Mouse (Mus musculus) hindbrain, embryonic 10.5 days (tissue): ENCODE data around the gene Zfp64. TPM values are rescaled to one million over a fixed set of nuclear protein-coding genes. Genes with fewer than 3 reads are reported as not detected.

ENCODE experiments used
- DNase-seq: peaks from one replicate; pipeline ENCODE4 v3.0.0-alpha.2; 2017; ENCODE audit warnings: low spot score
- H3K27ac ChIP-seq: fragments of 300-500 bp; sonication (generic); 2 replicates; pipeline ENCODE4 v1.5.1; 2016; ENCODE audit warnings: mild to moderate bottlenecking, moderate library complexity
- H3K27me3 ChIP-seq: fragments of 300-500 bp; sonication (generic); 2 replicates; pipeline ENCODE4 v1.6.1; 2016; ENCODE audit warnings: mild to moderate bottlenecking; ENCODE audit not compliant: poor library complexity, insufficient read depth, severe bottlenecking
- H3K36me3 ChIP-seq: fragments of 300-500 bp; sonication (generic); 2 replicates; pipeline ENCODE4 v1.6.1; 2016; ENCODE audit warnings: mild to moderate bottlenecking, moderate library complexity
- H3K4me1 ChIP-seq: fragments of 300-500 bp; sonication (generic); replicated peaks from 2 replicates; pipeline ENCODE4 v1.6.1; 2016; ENCODE audit warnings: mild to moderate bottlenecking
- H3K4me3 ChIP-seq: fragments of 300-500 bp; sonication (generic); 2 replicates; pipeline ENCODE4 v1.5.1; 2016; ENCODE audit warnings: mild to moderate bottlenecking, moderate library complexity
- H3K9me3 ChIP-seq: fragments of 300-500 bp; sonication (generic); 2 replicates; pipeline ENCODE4 v1.6.1; 2016; ENCODE audit warnings: mild to moderate bottlenecking, moderate library complexity
- WGBS: fragments of 180-500 bp; shearing (Covaris S2); methylation state at CpG from one replicate; pipeline ENCODE4 v1.1.7; 2016; 5-methylcytosine and 5-hydroxymethylcytosine counted together
- polyA plus RNA-seq: library from polyadenylated mRNA; unstranded; fragments of >200 nt; fragmentation: Nextera tagmentation; extraction: Ambion mirVana; gene quantifications from 2 replicates; pipeline ENCODE4 v1.2.1, GENCODE M21; 2016

Zfp64 gene
- polyA plus RNA-seq, 1 experiment from 2014 or later: 39.9 TPM

DNA sequence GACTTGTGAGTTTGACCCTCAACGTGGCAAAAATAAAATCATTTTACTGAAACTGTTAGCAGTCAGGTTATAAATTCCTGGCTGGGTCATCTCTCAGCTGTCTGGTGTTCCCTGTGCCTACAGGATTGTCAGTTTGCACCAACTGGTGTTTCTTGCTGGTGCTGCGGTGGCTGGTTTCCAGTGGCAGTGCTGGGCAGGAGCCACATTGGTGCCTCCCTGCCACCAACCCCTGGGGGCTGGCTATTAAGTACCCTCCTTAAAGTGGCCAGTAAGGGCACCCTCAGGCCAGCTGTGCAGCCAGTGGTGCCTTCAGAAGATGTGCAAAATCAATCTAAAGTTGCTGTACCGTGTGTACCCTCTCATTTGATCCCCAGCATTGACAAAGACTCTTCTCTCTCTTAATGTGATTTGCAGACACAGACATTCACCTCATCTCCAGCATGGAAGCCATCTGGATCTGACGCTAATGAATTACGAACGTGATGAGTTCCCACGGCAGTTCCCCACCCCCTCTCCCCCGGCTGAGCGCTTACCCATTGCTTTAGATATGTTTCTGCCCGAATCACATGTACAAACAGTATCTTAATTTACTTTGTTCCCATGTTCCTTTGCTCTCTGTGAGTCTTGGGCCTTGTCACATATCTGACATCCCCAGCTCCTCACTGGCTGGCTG is 16.0 kb downstream of the Zfp64 start:
- no peaks in the 10 kb centered on the region for H3K27me3 ChIP-seq
- H3K4me1 ChIP-seq: no peaks in the 10 kb centered on the region
- 88% methylated on average over 10 of the region's 10 CpGs for WGBS
- H3K36me3 ChIP-seq: peaks cover 88% of the 10 kb centered on the region
- DNase-seq: no peak
- H3K4me3 ChIP-seq: no peak overlapping the region
- no peaks in the 10 kb centered on the region for H3K9me3 ChIP-seq
- H3K27ac ChIP-seq: no peak overlapping the region

DNA sequence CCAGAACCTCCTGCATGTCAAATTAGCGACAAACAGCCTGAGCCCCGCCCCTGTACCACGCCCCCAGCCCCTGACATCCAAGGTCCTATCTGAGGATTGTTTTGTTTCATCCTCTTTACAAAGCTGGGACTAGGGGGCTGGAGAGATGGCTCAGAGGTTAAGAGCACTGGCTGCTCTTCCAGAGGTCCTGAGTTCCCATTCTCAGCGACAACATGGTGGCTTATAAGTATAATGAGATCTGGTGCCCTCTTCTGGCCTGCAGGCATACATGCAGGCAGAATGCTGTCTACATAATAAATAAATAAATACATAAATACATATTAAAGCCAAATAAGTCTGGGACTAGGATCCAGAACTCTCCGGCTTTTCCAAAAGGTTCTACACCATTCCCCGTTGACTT is 18.5 kb downstream of the Zfp64 start:
- no peaks in the 10 kb centered on the region for H3K4me1 ChIP-seq
- no peak overlapping the region for H3K4me3 ChIP-seq
- peaks cover 90% of the 10 kb centered on the region for H3K36me3 ChIP-seq
- no peak overlapping the region for H3K27ac ChIP-seq
- H3K27me3 ChIP-seq: no peaks in the 10 kb centered on the region
- WGBS: 91% methylated on average over 6 of the region's 6 CpGs
- no peaks in the 10 kb centered on the region for H3K9me3 ChIP-seq
- no peak for DNase-seq

DNA sequence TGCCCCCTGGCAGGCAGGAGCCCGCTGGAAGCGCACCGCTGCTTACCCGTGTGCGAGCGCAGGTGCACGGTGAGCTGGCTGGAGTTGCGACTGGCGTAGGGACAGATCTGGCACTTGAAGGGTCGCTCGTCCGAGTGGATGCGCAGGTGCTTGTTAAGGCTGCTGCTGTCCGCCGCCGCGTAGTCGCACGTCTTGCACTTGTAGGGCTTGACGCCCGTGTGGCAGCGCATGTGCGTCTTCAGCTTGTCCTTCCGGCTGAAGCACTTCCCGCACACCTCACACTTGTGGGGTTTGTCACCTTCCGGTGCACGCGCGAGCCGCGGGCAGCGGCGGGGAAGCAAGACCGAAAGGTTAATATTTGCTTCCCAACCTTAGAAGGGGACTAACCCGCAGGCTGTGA is 20.2 kb downstream of the Zfp64 start:
- Histone ChIP-seq H3K36me3 (peaks cover 97% of the 10 kb centered on the region), H3K4me1 (no peaks in the 10 kb centered on the region), H3K4me3 (no peak overlapping the region), H3K9me3 (no peaks in the 10 kb centered on the region), H3K27ac (no peak overlapping the region), H3K27me3 (no peaks in the 10 kb centered on the region)
- no peak for DNase-seq
- WGBS: 86% methylated on average over 35 of the region's 35 CpGs

DNA sequence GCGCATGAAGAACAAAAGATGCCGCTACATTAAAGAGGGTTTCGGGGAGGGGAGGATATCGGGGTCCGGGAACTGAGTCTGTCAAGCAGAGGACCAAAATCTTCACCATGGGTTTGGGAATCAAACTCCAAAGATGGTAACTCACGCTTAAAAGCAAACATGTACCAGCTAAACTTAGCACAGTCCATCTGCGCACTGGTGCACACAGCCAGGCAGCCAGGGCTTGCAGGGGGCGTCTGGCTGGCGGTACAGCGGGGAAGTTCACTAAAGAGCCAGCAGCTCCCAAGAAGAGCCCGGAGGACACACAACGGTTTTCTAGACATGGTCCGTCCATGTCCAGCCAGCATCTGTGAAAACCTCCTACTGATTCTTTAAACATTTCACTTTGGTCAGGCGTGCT is 23.7 kb downstream of the Zfp64 start:
- H3K4me3 ChIP-seq: no peak overlapping the region
- H3K4me1 ChIP-seq: no peaks in the 10 kb centered on the region
- H3K27ac ChIP-seq: no peak overlapping the region
- H3K27me3 ChIP-seq: no peaks in the 10 kb centered on the region
- H3K36me3 ChIP-seq: peaks cover 86% of the 10 kb centered on the region
- 94% methylated on average over 14 of the region's 14 CpGs for WGBS
- DNase-seq: no peak
- no peaks in the 10 kb centered on the region for H3K9me3 ChIP-seq

DNA sequence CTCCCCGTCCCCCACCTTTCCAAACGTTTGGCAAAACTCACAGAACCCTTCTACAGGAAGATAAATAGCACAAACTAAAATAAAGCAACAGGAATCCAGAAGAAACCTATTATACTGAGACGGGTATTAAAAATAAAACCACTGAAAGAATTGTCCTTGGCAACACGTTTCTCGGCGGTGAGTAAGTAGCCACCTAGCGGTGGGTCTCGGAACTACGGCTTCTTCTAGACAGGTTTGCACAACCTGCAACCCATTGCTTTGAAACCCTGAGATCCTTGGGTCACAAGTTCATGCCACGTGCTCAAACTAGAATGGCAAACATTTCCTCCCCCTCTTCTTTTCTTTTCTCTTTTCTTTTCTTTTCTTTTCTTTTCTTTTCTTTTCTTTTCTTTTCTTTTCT is 25.7 kb downstream of the Zfp64 start:
- 35% methylated on average over 10 of the region's 10 CpGs for whole genome bisulfite sequencing
- no peaks in the 10 kb centered on the region for H3K9me3 ChIP-seq
- H3K4me1 ChIP-seq: no peaks in the 10 kb centered on the region
- no peaks in the 10 kb centered on the region for H3K27me3 ChIP-seq
- H3K4me3 ChIP-seq: no peak overlapping the region
- H3K27ac ChIP-seq: no peak overlapping the region
- H3K36me3 ChIP-seq: peaks cover 85% of the 10 kb centered on the region
- peak; percentile 66 for DNase-seq

DNA sequence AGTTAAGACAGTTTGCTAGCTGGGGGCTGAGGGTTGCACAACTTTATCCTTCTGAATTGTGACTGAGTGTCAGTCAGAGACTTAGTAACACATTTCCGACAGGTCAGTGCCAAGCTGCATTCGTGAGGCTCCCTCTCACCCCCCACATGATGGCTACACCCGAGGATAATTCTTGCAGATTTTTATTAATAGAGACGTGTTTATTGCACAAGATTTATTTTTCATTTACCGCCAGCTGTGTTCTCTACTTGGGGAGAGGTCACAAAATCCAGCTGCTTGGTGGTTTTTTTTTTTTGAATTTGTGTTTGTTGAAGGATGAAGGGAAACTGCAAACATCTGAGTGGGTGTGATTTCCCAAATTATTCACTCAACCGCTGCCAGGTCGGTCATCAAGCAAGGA is 28.0 kb downstream of the Zfp64 start:
- WGBS: 92% methylated on average over 7 of the region's 7 CpGs
- Histone ChIP-seq H3K4me3 (no peak overlapping the region), H3K27ac (no peak overlapping the region), H3K27me3 (no peaks in the 10 kb centered on the region), H3K9me3 (no peaks in the 10 kb centered on the region), H3K36me3 (peaks cover 65% of the 10 kb centered on the region), H3K4me1 (no peaks in the 10 kb centered on the region)
- no peak for DNase-seq

DNA sequence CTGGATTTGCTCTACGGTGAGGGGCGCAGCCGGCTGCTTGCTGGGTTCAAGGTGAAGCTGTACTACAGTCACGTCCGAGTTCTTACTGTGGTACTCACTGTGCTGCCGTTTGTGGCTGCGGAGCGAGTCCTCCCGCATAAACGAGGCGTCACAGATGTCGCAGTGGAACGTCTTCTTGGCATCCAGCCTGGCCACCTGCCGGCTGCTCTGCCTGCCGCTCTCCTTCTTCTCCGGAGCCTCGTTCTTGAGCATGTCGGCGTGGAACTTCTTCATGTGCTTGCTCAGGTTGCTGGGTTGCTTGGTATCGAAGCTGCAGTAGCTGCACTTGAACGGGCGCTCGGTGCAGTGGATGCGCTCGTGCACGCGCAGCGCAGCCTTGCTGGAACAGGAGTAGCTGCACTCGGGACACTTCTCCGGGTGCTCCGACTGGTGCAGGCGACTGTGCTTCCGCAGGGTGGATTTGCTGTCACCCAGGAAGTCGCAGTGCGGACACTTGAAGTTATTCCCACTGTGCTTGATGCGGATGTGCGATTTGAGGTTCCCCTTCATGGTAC is 29.1 kb downstream of the Zfp64 start:
- no peaks in the 10 kb centered on the region for H3K4me1 ChIP-seq
- peaks cover 59% of the 10 kb centered on the region for H3K36me3 ChIP-seq
- H3K4me3 ChIP-seq: no peak overlapping the region
- DNase-seq: no peak
- H3K9me3 ChIP-seq: peaks cover 4% of the 10 kb centered on the region
- 93% methylated on average over 37 of the region's 37 CpGs for WGBS
- H3K27ac ChIP-seq: no peak overlapping the region
- no peaks in the 10 kb centered on the region for H3K27me3 ChIP-seq

DNA sequence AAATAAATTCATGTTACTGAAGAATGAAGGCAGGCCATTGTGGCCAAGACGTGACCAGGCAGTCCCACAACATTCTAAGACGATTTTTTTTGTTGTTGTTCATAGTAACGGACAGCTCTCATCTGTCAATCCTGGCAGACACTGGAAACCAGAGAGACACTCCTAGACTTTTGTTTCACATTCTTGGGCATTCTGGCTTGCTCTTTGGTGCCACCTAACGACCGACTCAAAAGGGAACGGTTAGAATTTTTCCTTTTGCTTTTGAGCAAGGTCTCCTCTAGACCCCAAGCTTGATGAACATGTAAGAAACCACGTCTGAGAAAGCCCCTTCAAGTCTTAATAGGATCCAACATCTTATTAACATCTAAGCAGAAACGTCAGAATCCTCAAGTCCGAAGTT is 31.7 kb downstream of the Zfp64 start:
- H3K4me1 ChIP-seq: no peaks in the 10 kb centered on the region
- peaks cover 4% of the 10 kb centered on the region for H3K9me3 ChIP-seq
- no peak overlapping the region for H3K27ac ChIP-seq
- H3K27me3 ChIP-seq: no peaks in the 10 kb centered on the region
- DNase-seq: peak; percentile 59
- 14% methylated on average over 9 of the region's 9 CpGs for WGBS
- H3K36me3 ChIP-seq: peaks cover 41% of the 10 kb centered on the region
- no peak overlapping the region for H3K4me3 ChIP-seq

DNA sequence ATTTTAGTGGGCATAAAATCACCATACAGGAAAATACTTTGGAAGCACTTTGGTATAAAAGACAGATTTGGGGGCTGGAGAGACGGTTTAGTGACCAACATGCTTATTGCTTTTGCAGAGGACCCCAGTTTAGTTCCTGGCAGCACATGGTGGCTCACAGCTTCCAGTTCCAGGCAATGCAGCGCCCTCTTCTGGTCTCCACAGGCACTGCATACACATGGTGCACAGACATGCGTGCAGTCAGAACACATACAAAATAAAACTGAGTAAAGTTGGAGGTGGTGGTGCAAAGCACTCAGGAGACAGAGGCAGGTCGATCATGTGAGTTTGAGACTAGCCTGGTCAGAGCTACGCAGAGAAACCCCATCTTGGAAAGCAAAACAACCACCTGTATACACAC is 32.9 kb downstream of the Zfp64 start:
- Histone ChIP-seq H3K4me1 (no peaks in the 10 kb centered on the region), H3K4me3 (no peak overlapping the region), H3K27me3 (no peaks in the 10 kb centered on the region), H3K9me3 (peaks cover 4% of the 10 kb centered on the region), H3K36me3 (peaks cover 33% of the 10 kb centered on the region), H3K27ac (no peak overlapping the region)
- WGBS: 81% methylated on average over 5 of the region's 5 CpGs
- no peak for DNase-seq

DNA sequence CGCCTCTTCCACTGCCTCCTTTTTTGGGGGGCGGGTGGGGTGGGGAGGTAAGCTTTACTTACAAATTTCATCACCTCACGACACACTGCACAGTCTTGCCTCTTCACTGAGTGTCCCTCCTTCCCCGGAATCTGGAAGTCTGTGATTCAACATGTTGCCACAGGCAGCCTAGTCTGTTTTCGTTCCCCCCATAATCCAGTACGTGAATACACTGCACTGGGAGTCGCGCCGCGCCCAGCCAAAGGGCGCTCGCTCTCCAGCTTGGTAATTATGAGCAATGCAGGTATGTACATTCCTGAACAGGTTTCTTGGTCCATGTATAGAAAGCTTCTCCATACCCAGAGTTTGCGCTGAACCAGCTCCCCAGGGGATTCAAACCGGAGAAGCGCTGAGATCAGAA is 35.4 kb downstream of the Zfp64 start:
- H3K4me3 ChIP-seq: no peak overlapping the region
- H3K9me3 ChIP-seq: peaks cover 4% of the 10 kb centered on the region
- 51% methylated on average over 15 of the region's 15 CpGs for WGBS
- no peak for DNase-seq
- 0 out of 2 replicates have a peak, but pooled peaks cover 4% of the 10 kb centered on the region for H3K27me3 ChIP-seq
- no peak overlapping the region for H3K27ac ChIP-seq
- peaks cover 11% of the 10 kb centered on the region for H3K36me3 ChIP-seq
- no peaks in the 10 kb centered on the region for H3K4me1 ChIP-seq

DNA sequence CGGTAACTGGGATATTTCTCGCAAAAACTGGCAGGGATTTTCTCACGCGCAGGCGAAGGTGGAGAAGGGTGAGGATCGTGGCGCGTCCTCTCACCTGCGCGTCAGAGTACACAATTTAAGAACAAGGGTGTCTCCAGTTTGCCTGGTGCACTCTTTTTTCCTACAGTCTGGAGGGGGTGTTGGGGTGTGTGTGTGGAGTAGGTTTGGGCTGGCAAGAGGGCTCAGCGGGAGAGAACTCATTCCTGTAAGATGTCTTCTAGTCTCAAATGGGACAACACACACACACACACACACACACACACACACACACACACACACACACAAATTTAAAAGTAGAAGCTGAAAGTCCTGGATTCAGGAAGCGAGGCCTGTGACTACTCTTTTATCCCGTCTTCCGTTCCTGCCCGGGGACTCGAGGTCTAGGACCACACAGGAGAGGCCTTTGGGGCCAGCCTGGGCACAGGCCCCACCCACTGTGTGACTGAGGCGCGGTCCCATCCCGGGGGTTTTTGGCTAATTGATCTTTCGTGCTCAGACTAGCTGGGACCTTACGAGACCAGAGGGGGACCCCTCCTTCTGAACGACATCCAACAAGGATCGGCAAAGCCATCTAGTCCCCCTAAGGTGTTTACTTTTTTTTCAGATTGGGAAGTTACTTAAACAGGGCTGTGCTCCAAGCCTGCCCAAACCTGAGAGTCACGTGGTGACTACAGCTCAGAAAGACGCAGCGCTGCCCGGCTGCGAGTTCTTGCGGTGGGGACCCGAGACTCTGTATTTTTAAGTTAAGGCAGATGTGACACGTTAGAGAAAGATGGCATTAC is 42.3 kb downstream of the Zfp64 start:
- WGBS: 1% methylated on average over 31 of the region's 31 CpGs
- no peaks in the 10 kb centered on the region for H3K36me3 ChIP-seq
- peak; percentile 39 for DNase-seq
- no peaks in the 10 kb centered on the region for H3K9me3 ChIP-seq
- H3K27me3 ChIP-seq: peaks cover 59% of the 10 kb centered on the region
- no peak overlapping the region for H3K27ac ChIP-seq
- H3K4me3 ChIP-seq: peak overlapping the region; percentile 60
- peaks cover 29% of the 10 kb centered on the region for H3K4me1 ChIP-seq

DNA sequence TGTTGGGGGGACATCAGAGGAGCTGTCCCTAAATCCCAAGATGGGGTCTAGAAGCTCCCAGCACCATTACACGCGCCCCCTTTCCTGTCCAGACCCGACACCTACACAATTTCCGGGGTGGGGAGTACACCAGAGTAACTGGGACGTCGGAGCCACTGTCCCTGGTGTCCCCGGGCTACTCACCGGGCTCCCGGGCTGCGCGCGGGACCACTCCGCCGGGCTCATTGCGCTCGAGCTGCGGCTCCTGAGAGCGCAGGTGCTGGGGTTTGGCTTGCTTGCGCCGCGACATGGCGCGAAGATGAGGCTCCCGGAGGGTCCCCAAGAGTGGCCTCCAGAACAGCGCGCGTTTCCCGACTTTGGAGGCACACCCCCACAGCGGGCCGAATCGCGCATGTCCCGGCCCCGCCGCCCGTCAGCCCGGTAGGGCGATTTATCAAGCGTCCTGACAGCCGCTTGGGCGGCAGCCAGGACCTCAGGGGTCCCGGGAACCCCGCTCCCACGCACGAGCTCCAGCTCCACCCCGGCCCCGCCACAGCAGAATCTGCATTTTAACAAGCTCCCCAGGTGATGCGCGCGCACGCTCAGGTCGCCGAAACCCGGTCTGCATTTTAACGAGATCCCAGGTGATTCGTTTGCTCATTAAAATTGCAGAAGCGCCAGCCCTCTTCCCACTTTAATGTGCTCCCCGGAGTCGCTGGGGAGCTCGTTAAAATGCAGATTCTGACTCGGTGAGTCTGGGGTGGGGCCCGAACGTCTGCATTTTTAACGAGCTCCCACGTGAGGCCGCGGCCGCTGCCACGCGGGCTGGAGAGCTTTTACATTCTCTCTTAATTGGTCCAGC is 43.1 kb downstream of the Zfp64 start:
- DNase-seq: peak; percentile 53
- Histone ChIP-seq H3K27ac (peak overlapping the region; percentile 29), H3K9me3 (no peaks in the 10 kb centered on the region), H3K36me3 (no peaks in the 10 kb centered on the region), H3K27me3 (peaks cover 64% of the 10 kb centered on the region), H3K4me3 (peak overlapping the region; percentile 60), H3K4me1 (peaks cover 29% of the 10 kb centered on the region)
- WGBS: under 1% methylated on average over 70 of the region's 70 CpGs
